Mouse (Mus musculus) liver, postnatal 0 days (tissue): Measurements from ENCODE around the gene 1190002N15Rik.

Experiments
- CTCF ChIP-seq: sonication (generic); IDR thresholded peaks from 2 replicates; pipeline ENCODE4 v1.5.1; 2016; ENCODE audit warnings: antibody characterized with exemption, low read depth
- EP300 ChIP-seq: IDR thresholded peaks from 2 replicates; pipeline ENCODE4 v1.6.1; 2016; ENCODE audit warnings: antibody characterized with exemption, low read depth, mild to moderate bottlenecking

DNA sequence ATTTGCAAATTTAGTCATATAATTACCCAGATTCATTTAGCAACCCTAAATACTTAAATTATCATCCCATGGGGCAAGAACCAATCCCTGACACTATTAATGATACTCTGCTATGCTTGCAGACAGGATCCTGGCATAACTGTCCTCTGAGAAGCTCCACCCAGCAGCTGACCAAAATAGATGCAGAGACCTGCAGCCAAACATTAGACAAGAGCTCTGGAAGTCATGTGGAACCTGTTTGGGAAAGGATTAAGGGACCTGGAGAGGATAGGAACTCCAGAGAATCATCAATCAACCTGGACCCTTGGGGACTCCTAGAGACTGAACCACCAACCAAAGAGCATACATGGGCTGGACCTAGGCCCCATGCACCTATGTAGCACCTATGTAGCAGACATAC is 26.7 kb downstream of the 1190002N15Rik start:
- no peak for TF ChIP-seq CTCF
- TF ChIP-seq EP300: no peak
